24 mouse cellular contexts compared by ENCODE assay signal in genomic region chr2:154763226-154763625, GRCm38 (mm10). TPM values are rescaled to one million over a fixed set of nuclear protein-coding genes. Genes with fewer than 3 reads are reported as not detected.
DNase-seq lines count a peak whose midpoint lies in the region; ATAC-seq and TF ChIP-seq lines count a peak whose summit lies in the region.
"Had no signal": no experiment of that assay in that cellular context is flagged by ENCODE, and none has a peak within 500 bp of the region (broad histone marks: within the 10 kb centered on the region; RNA-seq: fewer than 3 reads in every experiment).

No protein-coding gene starts in this region.

- WGBS in heart, embryonic 13.5 days: 55% methylated on average over 3 of the region's 3 CpGs
- WGBS in stomach, embryonic 15.5 days: 45% methylated on average over 3 of the region's 3 CpGs
- 36% methylated on average over 3 of the region's 3 CpGs for WGBS in stomach, postnatal 0 days
- 30% methylated on average over 3 of the region's 3 CpGs for WGBS in liver, embryonic 15.5 days (ENCODE audit: insufficient replicate concordance)
- 84% methylated on average over 3 of the region's 3 CpGs for WGBS in forebrain, embryonic 12.5 days

- DNase-seq in heart, postnatal 36 days: no peak
- no peak for DNase-seq in stomach, postnatal 0 days (ENCODE audit: low spot score)
- no peak for DNase-seq in testis, postnatal 14 days (ENCODE audit: low spot score)
- DNase-seq: adrenal gland, postnatal 10 days; B cell, adult 2 months; cerebellum, adult 2 months; gastrocnemius, postnatal 10 days; heart, adult 18-20 months; kidney, adult 9 months had no signal

- no peak for TF ChIP-seq CTCF in stomach, postnatal 0 days (IDR thresholded peaks at IDR 0.05; ENCODE audit: low read depth)

- ATAC-seq in heart, embryonic 13.5 days (ENCODE audit: extremely low read depth, insufficient number of reproducible peaks, low FRiP score, low TSS enrichment): no peak
- ATAC-seq in stomach, embryonic 15.5 days (ENCODE audit: insufficient read depth, low FRiP score, low read depth): peak; percentile 56; the same call in 1 of the 2 replicates
- no peak for ATAC-seq in stomach, postnatal 0 days (ENCODE audit: low FRiP score, low TSS enrichment)
- peak; percentile 53 for ATAC-seq in liver, embryonic 15.5 days (ENCODE audit: insufficient read depth)
- ATAC-seq in forebrain, embryonic 12.5 days (ENCODE audit: low FRiP score): no peak
- ATAC-seq: midbrain, embryonic 15.5 days had no signal

- no peaks in the 10 kb centered on the region for H3K9me3 ChIP-seq in heart, embryonic 13.5 days
- H3K9me3 ChIP-seq in stomach, embryonic 15.5 days: no peaks in the 10 kb centered on the region
- H3K9me3 ChIP-seq in stomach, postnatal 0 days (ENCODE audit: control insufficient read depth, low read length): no peaks in the 10 kb centered on the region
- H3K9me3 ChIP-seq in liver, embryonic 15.5 days (replicated peaks): no peaks in the 10 kb centered on the region
- H3K9me3 ChIP-seq in forebrain, embryonic 12.5 days: peaks cover 4% of the 10 kb centered on the region; the same call in 1 of the 2 replicates
- H3K9me3 ChIP-seq: lung, embryonic 15.5 days; midbrain, embryonic 15.5 days had no signal

- no peak overlapping the region for H3K9ac ChIP-seq in heart, embryonic 13.5 days
- no peak overlapping the region for H3K9ac ChIP-seq in stomach, embryonic 15.5 days
- H3K9ac ChIP-seq in stomach, postnatal 0 days (ENCODE audit: low read length): no peak overlapping the region
- 0 out of 2 replicates have a peak overlapping the region, but pooled peaks have one; percentile 0 for H3K9ac ChIP-seq in liver, embryonic 15.5 days
- H3K9ac ChIP-seq in forebrain, embryonic 12.5 days: no peak overlapping the region
- H3K9ac ChIP-seq: lung, embryonic 15.5 days; midbrain, embryonic 15.5 days had no signal

- H3K27me3 ChIP-seq in heart, embryonic 13.5 days (replicated peaks): no peaks in the 10 kb centered on the region
- no peaks in the 10 kb centered on the region for H3K27me3 ChIP-seq in stomach, embryonic 15.5 days (replicated peaks)
- H3K27me3 ChIP-seq in stomach, postnatal 0 days (ENCODE audit: control insufficient read depth, insufficient read depth, low read length): no peaks in the 10 kb centered on the region
- H3K27me3 ChIP-seq in liver, embryonic 15.5 days: no peaks in the 10 kb centered on the region
- 0 out of 2 replicates have a peak, but pooled peaks cover 3% of the 10 kb centered on the region for H3K27me3 ChIP-seq in forebrain, embryonic 12.5 days
- H3K27me3 ChIP-seq: lung, embryonic 15.5 days; midbrain, embryonic 15.5 days had no signal

- H3K4me3 ChIP-seq in heart, embryonic 13.5 days: no peak overlapping the region
- no peak overlapping the region for H3K4me3 ChIP-seq in stomach, embryonic 15.5 days (replicated peaks)
- H3K4me3 ChIP-seq in stomach, postnatal 0 days (ENCODE audit: low read depth, low read length): no peak overlapping the region
- H3K4me3 ChIP-seq in liver, embryonic 15.5 days (replicated peaks): no peak overlapping the region
- no peak overlapping the region for H3K4me3 ChIP-seq in forebrain, embryonic 12.5 days (replicated peaks)
- H3K4me3 ChIP-seq: left cerebral cortex, adult 2 months; lung, embryonic 15.5 days; midbrain, embryonic 15.5 days had no signal

- no peak for TF ChIP-seq EP300 in stomach, postnatal 0 days (optimal IDR thresholded peaks at IDR 0.05)

- H3K27ac ChIP-seq in heart, embryonic 13.5 days (replicated peaks): peak overlapping the region; percentile 5; the same call in 1 of the 2 replicates
- H3K27ac ChIP-seq in stomach, embryonic 15.5 days: no peak overlapping the region
- no peak overlapping the region for H3K27ac ChIP-seq in stomach, postnatal 0 days (replicated peaks)
- H3K27ac ChIP-seq in liver, embryonic 15.5 days (replicated peaks): peak overlapping the region; percentile 91
- H3K27ac ChIP-seq in forebrain, embryonic 12.5 days: no peak overlapping the region
- H3K27ac ChIP-seq: left cerebral cortex, adult 2 months; lung, embryonic 15.5 days; macrophage; midbrain, embryonic 15.5 days had no signal

- H3K36me3 ChIP-seq in heart, embryonic 13.5 days: no peaks in the 10 kb centered on the region
- H3K36me3 ChIP-seq in stomach, embryonic 15.5 days: no peaks in the 10 kb centered on the region
- H3K36me3 ChIP-seq in stomach, postnatal 0 days (ENCODE audit: control insufficient read depth, insufficient read depth, low read length): no peaks in the 10 kb centered on the region
- no peaks in the 10 kb centered on the region for H3K36me3 ChIP-seq in liver, embryonic 15.5 days (replicated peaks)
- no peaks in the 10 kb centered on the region for H3K36me3 ChIP-seq in forebrain, embryonic 12.5 days (replicated peaks)
- H3K36me3 ChIP-seq: lung, embryonic 15.5 days; midbrain, embryonic 15.5 days had no signal

- intact Hi-C loops in heart, postnatal 36 days (cut with DNase I): no loop called here

- H3K4me1 ChIP-seq in heart, embryonic 13.5 days: peaks cover 27% of the 10 kb centered on the region
- H3K4me1 ChIP-seq in stomach, embryonic 15.5 days: peaks cover 13% of the 10 kb centered on the region; the same call in 1 of the 2 replicates
- no peaks in the 10 kb centered on the region; the same call in 1 of the 2 replicates for H3K4me1 ChIP-seq in stomach, postnatal 0 days (replicated peaks; ENCODE audit: control insufficient read depth, insufficient read depth)
- H3K4me1 ChIP-seq in liver, embryonic 15.5 days (replicated peaks): peaks cover 58% of the 10 kb centered on the region
- no peaks in the 10 kb centered on the region for H3K4me1 ChIP-seq in forebrain, embryonic 12.5 days
- H3K4me1 ChIP-seq: midbrain, embryonic 15.5 days had no signal

- no peak overlapping the region for H3K4me2 ChIP-seq in heart, embryonic 13.5 days
- no peak overlapping the region for H3K4me2 ChIP-seq in stomach, embryonic 15.5 days
- H3K4me2 ChIP-seq in stomach, postnatal 0 days (replicated peaks; ENCODE audit: low read depth): no peak overlapping the region
- H3K4me2 ChIP-seq in liver, embryonic 15.5 days: peak overlapping the region; percentile 48
- no peak overlapping the region for H3K4me2 ChIP-seq in forebrain, embryonic 12.5 days
- H3K4me2 ChIP-seq: lung, embryonic 15.5 days; midbrain, embryonic 15.5 days had no signal

RNA-seq across cellular contexts. Expression of gene Gm14214, which starts 6.6 kb away (rescaled TPM):
- polyA plus RNA-seq in heart, embryonic 13.5 days (2015; fragmentation: Nextera tagmentation; extraction: Ambion mirVana): not detected in 2 replicates
- not detected for total RNA-seq in heart, postnatal 36 days (2021)
- not detected in 2 replicates for polyA plus RNA-seq in stomach, embryonic 15.5 days (2015; fragmentation: Nextera tagmentation; extraction: Ambion mirVana)
- polyA plus RNA-seq in stomach, postnatal 0 days (2015; fragmentation: Nextera tagmentation; extraction: Ambion mirVana): not detected in 2 replicates
- not detected in 2 replicates for polyA plus RNA-seq in liver, embryonic 15.5 days (2015; fragmentation: Nextera tagmentation; extraction: Ambion mirVana)
- polyA plus RNA-seq in forebrain, embryonic 12.5 days (2016; fragmentation: Nextera tagmentation; extraction: Ambion mirVana): not detected in 2 replicates
- total RNA-seq: adrenal gland, postnatal 10 days; common myeloid progenitor, adult 5-6 weeks; gastrocnemius, postnatal 10 days; heart, adult 18-20 months; heart, postnatal 25 days; layer of hippocampus, adult 8-10 months; left cerebral cortex, adult 2 months had no signal
- polyA plus RNA-seq: cerebellum, adult 2 months; forebrain, embryonic 11.5 days; frontal cortex, adult 2 months; limb, embryonic 11.5 days; lung, embryonic 15.5 days; macrophage; midbrain, embryonic 15.5 days; small intestine, adult 2 months had no signal

RNA-seq across cellular contexts. Expression of gene Raly, which starts 27.7 kb away (rescaled TPM):
- polyA plus RNA-seq in heart, embryonic 13.5 days (2015; fragmentation: Nextera tagmentation; extraction: Ambion mirVana): 27.8 and 32.4 TPM in 2 replicates
- 100 to 1,000 TPM in 1 of 2 experiments, 10 to 100 TPM in 1; 99.3 to 104 TPM for total RNA-seq in heart, postnatal 36 days (2021)
- polyA plus RNA-seq in stomach, embryonic 15.5 days (2015; fragmentation: Nextera tagmentation; extraction: Ambion mirVana): 36.7 and 39.2 TPM in 2 replicates
- polyA plus RNA-seq in stomach, postnatal 0 days (2015; fragmentation: Nextera tagmentation; extraction: Ambion mirVana): 16.8 and 18.7 TPM in 2 replicates
- polyA plus RNA-seq in liver, embryonic 15.5 days (2015; fragmentation: Nextera tagmentation; extraction: Ambion mirVana): 23.6 and 24.9 TPM in 2 replicates
- polyA plus RNA-seq in forebrain, embryonic 12.5 days (2016; fragmentation: Nextera tagmentation; extraction: Ambion mirVana): 35.1 and 45.9 TPM in 2 replicates

RNA-seq across cellular contexts. Expression of gene a, which starts 28.0 kb away (rescaled TPM):
- 0.32 TPM in 1 of 2 replicates, not detected in the other for polyA plus RNA-seq in heart, embryonic 13.5 days (2015; fragmentation: Nextera tagmentation; extraction: Ambion mirVana)
- total RNA-seq in heart, postnatal 36 days (2021): not detected
- polyA plus RNA-seq in stomach, embryonic 15.5 days (2015; fragmentation: Nextera tagmentation; extraction: Ambion mirVana): 0.57 and 1.3 TPM in 2 replicates
- polyA plus RNA-seq in stomach, postnatal 0 days (2015; fragmentation: Nextera tagmentation; extraction: Ambion mirVana): 0.41 and 0.65 TPM in 2 replicates
- polyA plus RNA-seq in liver, embryonic 15.5 days (2015; fragmentation: Nextera tagmentation; extraction: Ambion mirVana): 0.32 TPM in 1 of 2 replicates, not detected in the other
- 1.5 and 1.7 TPM in 2 replicates for polyA plus RNA-seq in forebrain, embryonic 12.5 days (2016; fragmentation: Nextera tagmentation; extraction: Ambion mirVana)
- total RNA-seq: adrenal gland, postnatal 10 days; common myeloid progenitor, adult 5-6 weeks; gastrocnemius, postnatal 10 days; heart, adult 18-20 months; heart, postnatal 25 days; layer of hippocampus, adult 8-10 months; left cerebral cortex, adult 2 months had no signal
- polyA plus RNA-seq: lung, embryonic 15.5 days; macrophage had no signal

Comparison
In these comparisons a context has a peak if more than half of its experiments do, and no peak if none do; other contexts are left out.
1. ATAC-seq: peak in stomach, embryonic 15.5 days (single experiment) and liver, embryonic 15.5 days (single experiment); none in heart, embryonic 13.5 days (single experiment), stomach, postnatal 0 days (single experiment) and forebrain, embryonic 12.5 days (single experiment).
2. H3K27ac ChIP-seq: peak in heart, embryonic 13.5 days (single experiment) and liver, embryonic 15.5 days (single experiment); none in stomach, embryonic 15.5 days (single experiment), stomach, postnatal 0 days (single experiment) and forebrain, embryonic 12.5 days (single experiment).